Mouse (Mus musculus) liver, embryonic 14.5 days (tissue): ENCODE results near the gene Myom1.

ENCODE experiments used
- CTCF ChIP-seq: IDR thresholded peaks from 2 replicates; pipeline ENCODE4 v1.5.1; 2016; ENCODE audit warnings: antibody characterized with exemption, low read depth, control low read depth
- EP300 ChIP-seq: IDR thresholded peaks from 2 replicates; pipeline ENCODE4 v1.6.1; 2016; ENCODE audit warnings: antibody characterized with exemption, low read depth

- TF ChIP-seq CTCF (peak; percentile 47), EP300 (no peak)
Observed at GRCm38 (mm10) chr17:70979345-70980223, 22.8 kb upstream of the Myom1 start.
